Mouse (Mus musculus) lung, embryonic 16.5 days (tissue): Measurements from ENCODE around the gene Nol4l. TPM values are rescaled to one million over a fixed set of nuclear protein-coding genes. Genes with fewer than 3 reads are reported as not detected.

ENCODE experiments used
- ATAC-seq: fragments of 200-750 bp; cut with Nextera tagmentation; 2 replicates; pipeline ENCODE4 v1.8.0; 2017; ENCODE audit warnings: low read depth, mild to moderate bottlenecking, moderate library complexity
- H3K27ac ChIP-seq: fragments of 300-500 bp; sonication (generic); 2 replicates; pipeline ENCODE4 v1.5.1; 2014; ENCODE audit warnings: mild to moderate bottlenecking, control low read depth, low read length
- H3K27me3 ChIP-seq: fragments of 300-500 bp; sonication (generic); 2 replicates; pipeline ENCODE4 v1.6.1; 2014; ENCODE audit warnings: low read depth, low read length, mixed read lengths; ENCODE audit not compliant: control insufficient read depth, insufficient read depth
- H3K36me3 ChIP-seq: fragments of 300-500 bp; sonication (generic); 2 replicates; pipeline ENCODE4 v1.6.1; 2014; ENCODE audit warnings: low read length; ENCODE audit not compliant: control insufficient read depth, insufficient read depth
- H3K4me1 ChIP-seq: fragments of 300-500 bp; sonication (generic); replicated peaks from 2 replicates; pipeline ENCODE4 v1.6.1; 2014; ENCODE audit warnings: low read length, mixed read lengths; ENCODE audit not compliant: control insufficient read depth, insufficient read depth
- H3K4me2 ChIP-seq: fragments of 300-500 bp; sonication (generic); 2 replicates; pipeline ENCODE4 v1.6.1; 2014; ENCODE audit warnings: low read depth, low read length, control low read depth
- H3K4me3 ChIP-seq: fragments of 300-500 bp; sonication (generic); 2 replicates; pipeline ENCODE4 v1.5.1; 2014; ENCODE audit warnings: mild to moderate bottlenecking, low read length, control low read depth
- H3K9ac ChIP-seq: fragments of 300-500 bp; sonication (generic); 2 replicates; pipeline ENCODE4 v1.6.1; 2014; ENCODE audit warnings: low read length, control low read depth
- H3K9me3 ChIP-seq: fragments of 300-500 bp; sonication (generic); 2 replicates; pipeline ENCODE4 v1.6.1; 2016; ENCODE audit warnings: low read length; ENCODE audit not compliant: control insufficient read depth
- WGBS: fragments of 180-500 bp; shearing (Covaris S2); extraction: QIAGEN DNeasy Blood & Tissue Kit; methylation state at CpG from one replicate; pipeline ENCODE4 v1.1.7; 2014; 5-methylcytosine and 5-hydroxymethylcytosine counted together
- polyA plus RNA-seq: library from polyadenylated mRNA; unstranded; fragments of >200 nt; fragmentation: Nextera tagmentation; extraction: Ambion mirVana; gene quantifications from 2 replicates; pipeline ENCODE4 v1.2.1, GENCODE M21; 2015

Gene Nol4l
- polyA plus RNA-seq, 1 experiment from 2014 or later: 8.9 TPM

GRCm38 (mm10) chr2:153446476-153446875 lies 83.3 kb downstream of the Nol4l start:
- ATAC-seq: no peak
- Histone ChIP-seq H3K4me3 (no peak overlapping the region), H3K4me1 (peaks cover 17% of the 10 kb centered on the region), H3K27ac (no peak overlapping the region), H3K27me3 (no peaks in the 10 kb centered on the region), H3K36me3 (no peaks in the 10 kb centered on the region), H3K9me3 (no peaks in the 10 kb centered on the region), H3K4me2 (no peak overlapping the region), H3K9ac (no peak overlapping the region)
- WGBS: 20% methylated on average over 4 of the region's 4 CpGs

- WGBS: under 1% methylated on average over 8 of the region's 8 CpGs
- H3K9ac ChIP-seq: peak overlapping the region; percentile 75
- H3K4me1 ChIP-seq: peaks cover 22% of the 10 kb centered on the region
- peak overlapping the region; percentile 82 for H3K4me2 ChIP-seq
- peak overlapping the region; percentile 95 for H3K4me3 ChIP-seq
- H3K9me3 ChIP-seq: no peaks in the 10 kb centered on the region
- H3K27me3 ChIP-seq: no peaks in the 10 kb centered on the region
- ATAC-seq: no peak
- H3K36me3 ChIP-seq: no peaks in the 10 kb centered on the region
- H3K27ac ChIP-seq: peak overlapping the region; percentile 41; the same call in 1 of the 2 replicates
These were observed 83.8 kb downstream of the Nol4l start for GRCm38 (mm10) chr2:153446017-153446408.

DNA sequence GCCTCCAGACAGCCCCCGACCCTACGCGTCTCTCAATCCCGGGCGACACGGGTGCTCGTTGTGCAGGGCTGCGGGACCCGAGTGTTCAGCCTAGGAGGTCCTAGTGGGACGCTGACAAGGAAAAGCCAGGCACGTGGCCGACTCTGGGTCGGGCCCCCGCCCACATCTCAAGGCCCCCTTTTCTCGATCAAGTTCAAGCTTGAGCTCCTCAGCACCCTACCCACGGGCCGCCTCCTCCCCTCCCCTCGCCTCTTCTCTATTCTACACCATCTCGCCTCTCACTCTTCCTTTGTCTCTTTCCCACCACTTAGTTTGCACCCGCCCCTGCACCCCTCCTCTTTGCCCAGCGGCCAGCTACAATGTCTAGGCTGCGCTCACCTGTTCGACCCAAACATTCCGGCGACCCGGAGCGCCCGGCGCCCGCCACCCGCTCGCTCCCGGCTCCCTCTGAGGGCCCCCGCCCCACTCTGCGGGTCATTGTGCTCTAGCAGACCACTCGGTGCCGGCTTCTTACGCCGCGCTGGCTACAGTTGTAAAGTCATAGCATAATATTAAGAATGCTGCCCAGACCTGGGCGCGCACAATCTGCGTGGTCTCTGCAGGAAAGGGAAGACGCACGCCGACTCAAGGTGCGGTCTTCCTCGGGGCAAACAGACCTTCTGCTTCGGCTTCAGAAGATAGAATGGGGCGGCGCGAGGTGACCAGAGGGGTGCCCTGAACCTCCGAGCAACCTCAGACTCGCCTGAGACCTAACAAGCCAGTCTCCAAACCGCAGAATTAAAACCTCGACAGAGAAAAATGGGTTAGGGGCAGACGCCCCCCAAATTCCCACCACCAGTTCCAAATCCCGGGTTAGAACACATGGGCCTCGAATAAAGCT lies 84.4 kb downstream of the Nol4l start:
- ATAC-seq: peak; percentile 42
- under 1% methylated on average over 59 of the region's 59 CpGs for WGBS
- peak overlapping the region; percentile 82 for H3K4me2 ChIP-seq
- H3K9me3 ChIP-seq: no peaks in the 10 kb centered on the region
- peak overlapping the region; percentile 95 for H3K4me3 ChIP-seq
- no peaks in the 10 kb centered on the region for H3K36me3 ChIP-seq
- peak overlapping the region; percentile 75 for H3K9ac ChIP-seq
- peaks cover 28% of the 10 kb centered on the region for H3K4me1 ChIP-seq
- H3K27ac ChIP-seq: peak overlapping the region; percentile 93
- H3K27me3 ChIP-seq: no peaks in the 10 kb centered on the region

DNA sequence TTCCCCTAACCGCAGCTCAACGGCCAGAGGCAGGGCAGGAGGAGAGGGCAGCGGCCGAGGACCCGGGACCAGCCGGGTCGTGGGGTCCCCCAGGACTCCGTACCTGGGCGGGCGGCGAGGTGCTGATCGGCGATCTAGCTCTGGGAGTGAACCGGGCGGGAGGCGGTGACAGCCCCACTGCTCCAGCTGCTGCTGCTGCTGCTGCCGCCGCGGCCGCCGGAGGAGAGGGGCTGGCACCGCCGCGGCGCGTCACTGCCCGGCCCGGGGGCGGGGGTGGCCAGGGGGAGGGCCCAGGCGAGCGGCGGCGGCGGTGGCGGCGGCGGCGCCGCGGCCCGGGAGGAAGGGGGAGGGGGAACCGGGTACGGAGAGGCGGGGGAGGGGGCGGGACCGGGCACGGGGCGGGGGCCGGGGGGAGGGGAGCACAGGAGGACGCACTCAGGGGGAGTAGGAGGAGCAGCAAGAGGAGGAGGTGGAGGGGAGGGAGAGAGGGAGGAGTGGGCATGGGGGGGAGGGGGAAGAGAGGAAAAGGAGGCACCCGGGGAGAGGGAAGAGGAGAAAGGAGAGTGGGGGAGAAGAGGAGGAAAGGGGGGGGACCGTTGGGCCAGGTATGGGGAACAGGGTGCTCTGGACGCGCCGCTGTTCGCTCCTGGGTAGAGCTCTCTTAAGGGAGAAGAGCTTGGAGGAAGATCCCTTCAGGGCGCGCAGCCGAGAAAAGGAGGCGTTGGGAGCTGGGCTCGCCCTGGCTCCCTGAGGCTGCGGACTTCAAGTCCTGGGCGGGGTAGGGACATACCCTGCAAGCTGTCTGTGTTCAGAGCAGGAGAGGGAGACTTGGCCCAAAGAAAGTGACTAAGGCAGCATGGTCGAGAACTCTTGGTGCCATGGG lies 85.3 kb downstream of the Nol4l start:
- H3K4me1 ChIP-seq: peaks cover 32% of the 10 kb centered on the region
- H3K4me3 ChIP-seq: peak overlapping the region; percentile 95
- H3K4me2 ChIP-seq: peak overlapping the region; percentile 82
- H3K36me3 ChIP-seq: no peaks in the 10 kb centered on the region
- peak overlapping the region; percentile 91 for H3K9ac ChIP-seq
- no peaks in the 10 kb centered on the region for H3K27me3 ChIP-seq
- H3K9me3 ChIP-seq: no peaks in the 10 kb centered on the region
- under 1% methylated on average over 29 of the region's 64 CpGs for WGBS
- H3K27ac ChIP-seq: peak overlapping the region; percentile 97
- ATAC-seq: peak; percentile 78

GRCm38 (mm10) chr2:153443434-153444240 lies 86.1 kb downstream of the Nol4l start:
- 0% methylated on average over 57 of the region's 59 CpGs for WGBS
- Histone ChIP-seq H3K4me1 (peaks cover 33% of the 10 kb centered on the region), H3K36me3 (no peaks in the 10 kb centered on the region), H3K4me2 (peak overlapping the region; percentile 82), H3K9ac (peak overlapping the region; percentile 91), H3K27ac (peak overlapping the region; percentile 97), H3K9me3 (no peaks in the 10 kb centered on the region), H3K27me3 (no peaks in the 10 kb centered on the region), H3K4me3 (peak overlapping the region; percentile 95)
- ATAC-seq: peak; percentile 52

DNA sequence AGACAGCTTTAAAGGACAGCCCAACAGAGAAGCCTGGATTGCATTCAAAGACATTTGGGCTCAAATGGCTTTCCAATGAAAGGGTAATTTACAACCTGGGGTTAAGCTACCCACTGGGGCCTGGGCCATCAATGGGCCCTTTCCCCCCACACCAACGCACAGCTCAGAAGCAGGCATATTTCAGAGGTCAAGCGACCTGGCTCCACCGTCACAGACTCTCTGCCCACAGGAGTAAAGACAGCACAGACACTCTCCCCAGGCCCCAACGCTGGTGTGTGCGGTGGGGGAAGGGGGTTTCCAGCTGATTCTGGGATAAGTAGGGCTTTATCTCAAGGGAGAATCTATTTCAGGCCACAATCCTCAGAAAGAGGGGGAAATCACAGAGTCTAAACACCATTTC lies 87.1 kb downstream of the Nol4l start:
- 13% methylated on average over 5 of the region's 5 CpGs for WGBS
- peaks cover 42% of the 10 kb centered on the region for H3K4me1 ChIP-seq
- H3K4me3 ChIP-seq: peak overlapping the region; percentile 95
- peak overlapping the region; percentile 62; the same call in 1 of the 2 replicates for H3K27ac ChIP-seq
- no peaks in the 10 kb centered on the region for H3K36me3 ChIP-seq
- no peaks in the 10 kb centered on the region for H3K9me3 ChIP-seq
- no peaks in the 10 kb centered on the region for H3K27me3 ChIP-seq
- H3K4me2 ChIP-seq: peak overlapping the region; percentile 82
- peak overlapping the region; percentile 91 for H3K9ac ChIP-seq
- no peak for ATAC-seq

- Histone ChIP-seq H3K4me2 (peak overlapping the region; percentile 12; the same call in 1 of the 2 replicates), H3K4me3 (no peak overlapping the region), H3K9ac (peak overlapping the region; percentile 23; the same call in 1 of the 2 replicates), H3K27me3 (no peaks in the 10 kb centered on the region), H3K4me1 (peaks cover 57% of the 10 kb centered on the region), H3K36me3 (no peaks in the 10 kb centered on the region), H3K27ac (peak overlapping the region; percentile 62), H3K9me3 (no peaks in the 10 kb centered on the region)
- no peak for ATAC-seq
- WGBS: 27% methylated on average over 3 of the region's 3 CpGs
These were observed 88.5 kb downstream of the Nol4l start for GRCm38 (mm10) chr2:153441228-153441627.

GRCm38 (mm10) chr2:153440755-153441154 lies 89.0 kb downstream of the Nol4l start:
- Histone ChIP-seq H3K9me3 (no peaks in the 10 kb centered on the region), H3K27ac (peak overlapping the region; percentile 62), H3K4me2 (peak overlapping the region; percentile 12; the same call in 1 of the 2 replicates), H3K4me3 (no peak overlapping the region), H3K27me3 (no peaks in the 10 kb centered on the region), H3K4me1 (peaks cover 61% of the 10 kb centered on the region), H3K9ac (no peak overlapping the region; the same call in 1 of the 2 replicates), H3K36me3 (no peaks in the 10 kb centered on the region)
- ATAC-seq: no peak
- WGBS: 53% methylated on average over 2 of the region's 2 CpGs
